Mouse (Mus musculus) brain, embryonic 14.5 days (tissue): ENCODE measurements around the gene Fam19a1.

Experiments used
- CTCF ChIP-seq: fragments of 200-500 bp; IDR thresholded peaks from 2 replicates; pipeline ENCODE4 v1.5.1; 2012; ENCODE audit warnings: inconsistent platforms, mild to moderate bottlenecking, moderate library complexity, borderline replicate concordance; ENCODE audit not compliant: insufficient read depth, insufficient read length; ENCODE audit errors: extremely low read depth
- POLR2A ChIP-seq: fragments of 200-500 bp; IDR thresholded peaks from 2 replicates; pipeline ENCODE4 v1.6.1; 2012; ENCODE audit warnings: mild to moderate bottlenecking, inconsistent platforms, borderline replicate concordance; ENCODE audit not compliant: poor library complexity, insufficient read depth, insufficient read length, severe bottlenecking; ENCODE audit errors: extremely low read depth

DNA sequence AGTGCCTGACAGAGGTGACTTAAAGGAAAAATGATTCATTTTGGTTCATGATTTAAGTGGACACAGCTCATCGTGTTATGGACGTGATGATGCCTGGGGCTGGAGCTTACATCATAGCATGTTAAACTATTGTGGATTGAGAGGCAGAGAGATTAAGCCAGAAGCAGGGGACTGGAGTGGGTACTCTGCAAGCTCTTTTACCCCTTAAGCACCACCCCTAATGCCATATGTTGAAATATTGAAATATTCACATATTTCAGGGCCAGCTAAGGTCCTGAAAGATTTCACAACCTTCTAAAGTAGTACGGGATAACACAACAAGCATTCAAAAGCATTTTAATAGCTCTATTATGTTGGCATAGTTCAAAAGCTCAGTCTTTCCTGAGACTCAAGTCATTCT, 468.2 kb downstream of the Fam19a1 start:
- TF ChIP-seq CTCF (no peak), POLR2A (no peak)
